Mouse (Mus musculus) layer of hippocampus, adult 8-10 months (tissue): ENCODE data around the gene Cacna2d3. TPM values are rescaled to one million over a fixed set of nuclear protein-coding genes. Genes with fewer than 3 reads are reported as not detected.

Source experiments
- DNase-seq, 2 experiments: peaks; one replicate each; pipeline ENCODE4 v3.0.0; 2022; ENCODE audit warnings: low spot score in 2 of 2
- total RNA-seq, 4 experiments: library from RNA; stranded (reverse); gene quantifications; 2 replicates each; pipeline ENCODE4 v1.2.4; 2022

The Cacna2d3 gene
- total RNA-seq, 4 experiments from 2014 or later: 95.3 to 105 (median 102) TPM

- DNase-seq: no peak
These were observed 644.2 kb downstream of the Cacna2d3 start for GRCm38 (mm10) chr14:29077418-29077817.

- no peak for DNase-seq
These were observed 647.9 kb downstream of the Cacna2d3 start for GRCm38 (mm10) chr14:29073747-29074146.

GRCm38 (mm10) chr14:29062676-29063075, 659.0 kb downstream of the Cacna2d3 start:
- DNase-seq: no peak

GRCm38 (mm10) chr14:29061491-29061890, 660.2 kb downstream of the Cacna2d3 start:
- DNase-seq: no peak

GRCm38 (mm10) chr14:29060679-29061078, 661.0 kb downstream of the Cacna2d3 start:
- peak in 1 of 2 experiments; percentile 12 for DNase-seq

GRCm38 (mm10) chr14:29051951-29052835, 669.5 kb downstream of the Cacna2d3 start:
- DNase-seq: no peak

- DNase-seq: no peak
These were observed 679.3 kb downstream of the Cacna2d3 start for GRCm38 (mm10) chr14:29042355-29042754.

GRCm38 (mm10) chr14:29041498-29041897, 680.2 kb downstream of the Cacna2d3 start:
- DNase-seq: no peak

- no peak for DNase-seq
These were observed 680.9 kb downstream of the Cacna2d3 start for GRCm38 (mm10) chr14:29040606-29041364.

GRCm38 (mm10) chr14:29038246-29038645, 683.4 kb downstream of the Cacna2d3 start:
- no peak for DNase-seq

GRCm38 (mm10) chr14:29031858-29032395, 689.7 kb downstream of the Cacna2d3 start:
- no peak for DNase-seq

GRCm38 (mm10) chr14:29030519-29030918, 691.1 kb downstream of the Cacna2d3 start:
- no peak for DNase-seq

GRCm38 (mm10) chr14:29029896-29030420, 691.7 kb downstream of the Cacna2d3 start:
- no peak for DNase-seq

- DNase-seq: no peak
These were observed 692.6 kb downstream of the Cacna2d3 start for GRCm38 (mm10) chr14:29029107-29029469.

- DNase-seq: no peak
These were observed 693.1 kb downstream of the Cacna2d3 start for GRCm38 (mm10) chr14:29028391-29029106.

GRCm38 (mm10) chr14:29027276-29027675, 694.4 kb downstream of the Cacna2d3 start:
- DNase-seq: no peak

- no peak for DNase-seq
These were observed 696.3 kb downstream of the Cacna2d3 start for GRCm38 (mm10) chr14:29025335-29025734.

GRCm38 (mm10) chr14:29023246-29023645, 698.4 kb downstream of the Cacna2d3 start:
- no peak for DNase-seq

- DNase-seq: no peak
These were observed 700.4 kb downstream of the Cacna2d3 start for GRCm38 (mm10) chr14:29021295-29021694.

- DNase-seq: no peak
These were observed 703.2 kb downstream of the Cacna2d3 start for GRCm38 (mm10) chr14:29018316-29019000.

GRCm38 (mm10) chr14:29017883-29018282, 703.8 kb downstream of the Cacna2d3 start, which contains the start of gene Lrtm1:
Lrtm1 (plus strand) TSS chr14:29018208.
- no peak for DNase-seq
